Mouse (Mus musculus) heart, embryonic 10.5 days (tissue): ENCODE measurements around the gene Arih2. TPM values are rescaled to one million over a fixed set of nuclear protein-coding genes. Genes with fewer than 3 reads are reported as not detected.

Experiments
- DNase-seq: peaks from one replicate; pipeline ENCODE4 v3.0.0-alpha.2; 2017; ENCODE audit warnings: low spot score
- H3K27ac ChIP-seq: fragments of 300-500 bp; sonication (generic); 2 replicates; pipeline ENCODE4 v1.5.1; 2016; ENCODE audit warnings: mild to moderate bottlenecking
- H3K27me3 ChIP-seq: fragments of 300-500 bp; sonication (generic); 2 replicates; pipeline ENCODE4 v1.6.1; 2016; ENCODE audit warnings: mild to moderate bottlenecking; ENCODE audit not compliant: poor library complexity, insufficient read depth, severe bottlenecking
- H3K36me3 ChIP-seq: fragments of 300-500 bp; sonication (generic); 2 replicates; pipeline ENCODE4 v1.6.1; 2016; ENCODE audit warnings: mild to moderate bottlenecking, moderate library complexity
- H3K4me1 ChIP-seq: fragments of 300-500 bp; sonication (generic); 2 replicates; pipeline ENCODE4 v1.6.1; 2016; ENCODE audit warnings: mild to moderate bottlenecking
- H3K4me3 ChIP-seq: fragments of 300-500 bp; sonication (generic); 2 replicates; pipeline ENCODE4 v1.5.1; 2016; ENCODE audit warnings: mild to moderate bottlenecking, moderate library complexity
- H3K9me3 ChIP-seq: fragments of 300-500 bp; sonication (generic); 2 replicates; pipeline ENCODE4 v1.6.1; 2016; ENCODE audit warnings: mild to moderate bottlenecking, moderate library complexity
- WGBS: fragments of 180-500 bp; shearing (Covaris S2); methylation state at CpG from one replicate; pipeline ENCODE4 v1.1.7; 2016; 5-methylcytosine and 5-hydroxymethylcytosine counted together
- polyA plus RNA-seq: library from polyadenylated mRNA; unstranded; fragments of >200 nt; fragmentation: Nextera tagmentation; extraction: Ambion mirVana; gene quantifications from 2 replicates; pipeline ENCODE4 v1.2.1, GENCODE M21; 2016

Arih2 gene
- 50.3 and 52.0 TPM in 2 replicates for polyA plus RNA-seq

DNA sequence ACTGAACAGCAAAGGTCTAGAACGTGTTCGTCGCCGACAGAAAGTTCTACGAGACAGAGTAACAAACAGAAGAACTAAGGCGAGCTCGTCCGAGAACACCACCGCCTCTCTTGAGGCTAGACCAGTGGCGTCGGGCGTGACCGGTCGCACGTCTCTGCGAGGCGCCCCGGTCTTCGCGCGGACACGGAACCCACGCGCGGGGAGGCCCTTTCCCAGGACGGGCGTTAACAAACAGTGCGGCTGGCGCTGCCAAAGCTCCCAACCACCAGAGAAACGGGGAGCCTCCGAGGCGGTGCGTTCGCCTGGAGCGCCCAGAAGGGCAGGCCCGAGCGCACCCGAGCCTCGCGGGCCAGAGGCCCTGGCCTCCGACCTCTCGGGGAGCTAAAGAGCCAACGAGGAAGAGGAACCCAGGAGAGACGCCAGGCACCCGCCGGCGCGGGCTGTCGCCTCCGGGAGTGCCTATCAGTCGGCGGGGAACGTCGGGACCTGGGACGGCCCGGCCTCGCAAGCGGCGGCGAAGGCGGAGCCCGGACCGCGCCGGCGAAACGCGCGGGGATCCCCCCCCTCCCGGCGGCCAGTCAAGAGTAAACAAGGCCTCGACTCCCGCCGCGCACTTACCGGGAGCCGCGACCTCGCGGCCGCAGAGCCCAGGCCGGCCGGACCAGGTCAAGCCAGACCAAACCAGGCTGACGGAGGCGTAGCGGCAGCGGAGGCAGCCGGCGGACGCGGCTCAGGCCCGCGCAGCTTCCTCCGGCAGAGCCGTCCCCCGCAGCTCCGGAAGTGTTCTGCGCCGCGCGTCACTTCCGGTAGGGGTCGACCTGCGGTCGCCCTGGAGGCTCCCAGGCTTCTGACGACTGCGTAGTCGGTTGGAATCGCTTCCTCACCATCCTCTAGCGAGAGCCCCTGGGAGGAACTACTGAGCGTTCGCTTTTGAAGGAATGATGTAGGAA, at the start of gene Arih2:
Gene Arih2, minus strand, starts transcription at position 776 of the 950 bp plus-strand sequence.
- Histone ChIP-seq H3K4me1 (peaks cover 13% of the 10 kb centered on the region), H3K9me3 (no peaks in the 10 kb centered on the region), H3K36me3 (peaks cover 3% of the 10 kb centered on the region; the same call in 1 of the 2 replicates), H3K27ac (peak within 1 kb of the TSS; percentile 98), H3K4me3 (peak within 1 kb of the TSS; percentile 99), H3K27me3 (no peaks in the 10 kb centered on the region)
- under 1% methylated on average over 111 of the region's 112 CpGs for WGBS
- DNase-seq, result peak; percentile 95

DNA sequence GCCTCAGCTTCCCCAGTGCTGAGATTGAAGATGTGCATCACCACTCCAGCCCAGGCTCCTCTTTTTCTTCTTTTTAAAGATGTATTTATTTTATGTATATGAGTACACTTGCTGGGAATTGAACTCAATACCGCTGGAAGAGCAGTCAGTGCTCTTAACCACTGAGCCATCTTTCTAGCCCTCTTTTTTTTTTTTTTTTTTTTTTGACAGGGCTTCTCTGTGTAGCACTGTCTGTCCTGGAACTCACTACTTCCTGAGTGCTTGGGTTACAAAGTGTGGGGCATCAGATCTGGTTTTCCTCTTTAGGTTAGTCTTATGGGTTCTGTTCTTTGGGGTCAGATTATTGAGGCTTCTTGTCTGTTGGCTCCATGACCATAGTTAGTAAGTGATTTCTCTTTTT, 45.3 kb upstream of the Arih2 start:
- H3K4me3 ChIP-seq, result no peak overlapping the region
- no peak for DNase-seq
- H3K4me1 ChIP-seq, result peaks cover 13% of the 10 kb centered on the region
- H3K36me3 ChIP-seq, result no peaks in the 10 kb centered on the region
- no peak overlapping the region for H3K27ac ChIP-seq
- no peaks in the 10 kb centered on the region for H3K9me3 ChIP-seq
- peaks cover 11% of the 10 kb centered on the region for H3K27me3 ChIP-seq
- WGBS, result 75% methylated on average over 1 of the region's 1 CpGs

- H3K36me3 ChIP-seq, result no peaks in the 10 kb centered on the region
- peaks cover 13% of the 10 kb centered on the region for H3K4me1 ChIP-seq
- DNase-seq, result peak; percentile 69
- H3K27ac ChIP-seq, result no peak overlapping the region
- no peak overlapping the region for H3K4me3 ChIP-seq
- no peaks in the 10 kb centered on the region for H3K9me3 ChIP-seq
- WGBS, result 86% methylated on average over 4 of the region's 4 CpGs
- H3K27me3 ChIP-seq, result peaks cover 11% of the 10 kb centered on the region
Observed at GRCm38 (mm10) chr9:108693946-108694345, 44.8 kb upstream of the Arih2 start.

DNA sequence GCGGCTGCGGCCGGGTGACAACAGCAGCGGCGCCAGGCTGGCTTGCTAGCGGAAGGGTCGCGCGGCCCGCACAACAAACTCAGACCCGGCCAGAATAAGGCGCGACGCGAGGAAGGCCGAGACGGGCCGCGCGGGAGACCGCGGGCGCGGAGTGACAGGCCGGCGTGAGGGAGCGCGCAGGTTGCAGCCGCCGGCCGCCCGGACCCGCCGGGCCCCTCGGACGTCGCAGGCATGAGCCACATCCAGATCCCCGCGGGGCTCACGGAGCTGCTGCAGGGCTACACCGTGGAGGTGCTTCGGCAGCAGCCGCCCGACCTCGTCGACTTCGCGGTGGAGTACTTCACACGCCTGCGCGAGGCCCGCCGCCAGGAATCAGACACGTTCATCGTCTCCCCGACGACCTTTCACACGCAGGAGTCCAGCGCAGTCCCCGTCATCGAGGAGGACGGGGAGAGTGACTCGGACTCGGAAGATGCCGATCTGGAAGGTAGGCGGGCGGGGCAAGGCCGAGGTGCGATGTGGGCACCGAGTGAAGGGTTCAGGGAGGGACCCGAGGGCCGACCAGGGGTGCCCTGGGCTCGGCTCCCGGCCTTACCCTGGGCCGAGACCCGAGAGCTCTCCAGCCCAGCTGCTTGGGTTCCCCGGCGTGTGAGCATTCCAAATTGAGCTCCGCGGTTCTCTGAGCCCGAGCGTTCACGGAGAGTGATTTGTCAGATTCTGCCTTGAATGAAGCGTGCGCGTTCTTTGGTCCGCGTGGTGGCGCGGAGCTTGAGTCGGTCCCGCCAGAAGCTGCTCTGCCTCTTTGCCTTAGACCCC, 43.2 kb upstream of the Arih2 start:
- peaks cover 11% of the 10 kb centered on the region for H3K27me3 ChIP-seq
- H3K36me3 ChIP-seq, result no peaks in the 10 kb centered on the region
- peak overlapping the region; percentile 89 for H3K27ac ChIP-seq
- H3K4me1 ChIP-seq, result peaks cover 13% of the 10 kb centered on the region
- WGBS, result under 1% methylated on average over 88 of the region's 92 CpGs
- no peaks in the 10 kb centered on the region for H3K9me3 ChIP-seq
- peak overlapping the region; percentile 69 for H3K4me3 ChIP-seq
- peak; percentile 81 for DNase-seq

DNA sequence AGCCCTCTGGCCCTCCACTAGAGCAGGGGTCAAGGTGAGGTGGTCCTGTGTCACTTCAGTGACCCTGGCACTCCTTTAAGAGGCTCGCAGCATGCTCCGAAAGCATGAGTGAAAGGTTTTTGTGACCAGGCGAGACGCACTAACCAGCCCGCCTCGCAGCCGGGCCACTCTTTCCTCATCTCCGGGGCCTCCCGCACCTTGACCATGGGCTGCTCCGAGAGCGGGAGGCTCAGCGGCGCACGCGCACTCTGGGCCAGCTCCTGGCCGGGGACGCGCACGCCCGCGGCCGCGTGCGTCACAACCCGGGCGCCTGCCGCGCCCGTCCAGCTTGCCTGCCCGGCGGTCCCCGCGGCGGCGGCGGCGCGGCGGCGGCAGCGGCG, 42.6 kb upstream of the Arih2 start:
- no peaks in the 10 kb centered on the region for H3K36me3 ChIP-seq
- DNase-seq, result peak; percentile 91
- peaks cover 13% of the 10 kb centered on the region for H3K4me1 ChIP-seq
- H3K27me3 ChIP-seq, result peaks cover 11% of the 10 kb centered on the region
- peak overlapping the region; percentile 89 for H3K27ac ChIP-seq
- no peaks in the 10 kb centered on the region for H3K9me3 ChIP-seq
- WGBS, result 4% methylated on average over 42 of the region's 42 CpGs
- H3K4me3 ChIP-seq, result peak overlapping the region; percentile 69

DNA sequence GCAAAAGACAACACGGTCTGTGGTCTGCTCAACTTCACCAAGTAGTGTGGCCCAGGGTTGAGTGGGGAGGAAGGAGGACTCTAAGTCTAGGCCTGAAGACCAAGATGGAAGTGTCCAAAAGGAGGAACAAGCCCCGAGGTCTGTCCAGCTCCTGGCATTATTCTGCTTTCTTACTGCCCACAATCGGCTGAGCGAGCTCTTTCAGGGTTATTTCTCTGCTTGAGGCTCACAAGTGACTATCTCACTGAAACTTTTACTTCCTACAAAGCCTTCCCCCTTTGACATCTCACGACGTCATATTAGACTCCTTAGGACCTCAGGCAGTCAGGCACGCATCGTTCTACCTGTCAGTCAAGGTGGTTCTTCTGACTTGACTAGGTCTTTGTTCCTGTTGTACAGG, 42.2 kb upstream of the Arih2 start:
- Histone ChIP-seq H3K9me3 (no peaks in the 10 kb centered on the region), H3K27me3 (peaks cover 11% of the 10 kb centered on the region), H3K4me1 (peaks cover 18% of the 10 kb centered on the region), H3K36me3 (no peaks in the 10 kb centered on the region), H3K4me3 (peak overlapping the region; percentile 69), H3K27ac (peak overlapping the region; percentile 89)
- peak; percentile 68 for DNase-seq
- 64% methylated on average over 8 of the region's 8 CpGs for WGBS

GRCm38 (mm10) chr9:108690914-108691313, 41.7 kb upstream of the Arih2 start:
- peak; percentile 27 for DNase-seq
- Histone ChIP-seq H3K4me1 (peaks cover 18% of the 10 kb centered on the region), H3K27me3 (peaks cover 11% of the 10 kb centered on the region), H3K36me3 (no peaks in the 10 kb centered on the region), H3K4me3 (no peak overlapping the region), H3K27ac (no peak overlapping the region), H3K9me3 (no peaks in the 10 kb centered on the region)
- WGBS, result 78% methylated on average over 6 of the region's 6 CpGs

DNA sequence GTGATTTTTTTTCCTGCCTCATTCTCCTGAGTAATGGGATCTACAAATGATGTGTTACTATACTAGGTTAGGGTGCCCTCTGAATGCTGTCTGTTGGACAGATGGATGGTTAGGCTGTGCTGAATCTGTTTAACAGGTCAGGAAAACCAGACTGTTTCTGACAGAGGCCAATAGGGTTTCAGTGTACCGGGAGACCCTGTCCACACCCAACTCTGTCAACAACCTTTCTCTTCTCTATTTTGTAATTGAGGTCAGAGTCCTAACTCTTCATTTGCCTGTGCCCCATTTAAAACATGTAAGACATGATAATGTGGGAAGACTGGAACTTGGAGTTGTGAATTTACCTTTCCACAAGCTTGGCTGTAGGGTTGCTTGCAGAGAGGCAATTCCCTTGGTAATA, 40.8 kb upstream of the Arih2 start:
- peaks cover 18% of the 10 kb centered on the region for H3K4me1 ChIP-seq
- no peak overlapping the region for H3K4me3 ChIP-seq
- 89% methylated on average over 1 of the region's 1 CpGs for WGBS
- H3K27ac ChIP-seq, result no peak overlapping the region
- H3K9me3 ChIP-seq, result no peaks in the 10 kb centered on the region
- H3K36me3 ChIP-seq, result 0 out of 2 replicates have a peak, but pooled peaks cover 5% of the 10 kb centered on the region
- no peak for DNase-seq
- H3K27me3 ChIP-seq, result peaks cover 11% of the 10 kb centered on the region

GRCm38 (mm10) chr9:108689106-108689505, 39.9 kb upstream of the Arih2 start, which contains the start of gene Prkar2a:
Gene Prkar2a, plus strand, starts transcription at chr9:108689314.
- Histone ChIP-seq H3K4me3 (no peak within 1 kb of the TSS), H3K4me1 (peaks cover 18% of the 10 kb centered on the region), H3K27me3 (peaks cover 11% of the 10 kb centered on the region), H3K36me3 (0 out of 2 replicates have a peak, but pooled peaks cover 12% of the 10 kb centered on the region), H3K27ac (no peak within 1 kb of the TSS), H3K9me3 (no peaks in the 10 kb centered on the region)
- WGBS, result 80% methylated on average over 1 of the region's 1 CpGs
- DNase-seq, result no peak

DNA sequence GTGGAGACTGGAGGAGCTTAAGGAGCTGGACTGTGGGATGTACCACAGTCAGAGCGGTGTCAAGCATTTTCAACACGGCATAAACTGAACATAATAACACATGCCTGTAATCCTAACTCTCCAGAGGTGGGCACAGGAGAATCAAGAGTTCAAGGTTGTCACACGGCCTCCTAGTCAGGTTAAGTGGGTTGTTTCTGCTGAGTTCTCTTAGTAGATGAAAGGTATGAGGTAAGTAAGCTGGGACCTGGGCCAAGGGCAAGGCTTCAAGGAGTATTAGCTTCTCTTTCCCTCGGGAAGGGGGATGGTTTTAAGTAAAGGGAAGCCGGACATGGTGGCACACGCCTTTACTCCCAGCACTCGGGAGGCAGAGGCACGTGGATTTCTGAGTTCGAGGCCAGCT, 39.3 kb upstream of the Arih2 start:
- Histone ChIP-seq H3K4me3 (no peak overlapping the region), H3K9me3 (no peaks in the 10 kb centered on the region), H3K27me3 (peaks cover 11% of the 10 kb centered on the region), H3K36me3 (peaks cover 18% of the 10 kb centered on the region), H3K27ac (no peak overlapping the region), H3K4me1 (peaks cover 18% of the 10 kb centered on the region)
- DNase-seq, result no peak
- WGBS, result 74% methylated on average over 9 of the region's 9 CpGs

DNA sequence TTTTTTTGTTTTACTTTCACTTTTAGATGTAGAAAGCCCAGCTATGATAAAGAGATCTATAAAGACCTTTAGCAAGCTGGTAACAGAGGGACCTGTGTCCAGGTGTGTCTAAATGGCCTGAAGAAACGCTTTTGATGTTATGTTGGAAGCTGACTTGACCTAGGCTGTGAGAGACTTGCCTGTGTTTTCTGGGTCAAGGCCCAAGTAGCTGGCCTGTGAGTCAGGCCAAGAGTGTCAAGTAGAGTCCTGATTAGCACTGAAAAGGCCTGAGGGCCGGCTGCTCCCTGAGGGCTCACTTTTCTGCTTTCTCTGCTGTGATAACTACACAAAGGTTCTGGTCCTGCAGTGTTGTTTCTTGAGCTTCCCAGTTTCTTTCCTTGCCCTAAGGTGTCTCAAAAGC, 38.5 kb upstream of the Arih2 start:
- 51% methylated on average over 2 of the region's 2 CpGs for WGBS

DNA sequence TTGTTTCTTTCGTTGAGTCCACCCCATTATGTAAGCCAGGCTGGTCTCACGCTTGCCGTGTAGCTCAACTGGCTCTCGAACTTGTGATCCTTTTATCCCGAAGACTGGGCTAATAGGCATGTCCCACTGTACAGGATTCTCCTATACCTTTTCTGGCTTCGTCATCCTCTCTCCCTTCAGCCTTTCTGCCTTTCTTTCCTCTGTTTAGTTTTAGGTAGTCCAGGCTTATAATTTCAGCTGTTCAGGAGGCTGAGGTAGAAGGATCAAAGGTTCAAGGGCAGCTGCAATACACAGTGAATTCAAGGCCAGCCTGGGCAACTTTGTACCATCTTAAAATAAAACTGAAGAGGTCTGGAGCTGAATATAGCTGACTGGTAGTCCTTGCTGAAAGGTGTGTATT, 38.0 kb upstream of the Arih2 start:
- WGBS, result 84% methylated on average over 6 of the region's 6 CpGs
- no peak overlapping the region for H3K4me3 ChIP-seq
- peaks cover 11% of the 10 kb centered on the region for H3K4me1 ChIP-seq
- H3K27ac ChIP-seq, result no peak overlapping the region
- peaks cover 11% of the 10 kb centered on the region for H3K27me3 ChIP-seq
- H3K9me3 ChIP-seq, result no peaks in the 10 kb centered on the region
- no peak for DNase-seq
- H3K36me3 ChIP-seq, result peaks cover 31% of the 10 kb centered on the region

More for the DNA sequence above, 38.5 kb upstream of the Arih2 start:
- H3K36me3 ChIP-seq, result peaks cover 26% of the 10 kb centered on the region
- H3K4me3 ChIP-seq, result no peak overlapping the region
- peaks cover 12% of the 10 kb centered on the region for H3K4me1 ChIP-seq
- H3K27me3 ChIP-seq, result peaks cover 11% of the 10 kb centered on the region
- no peaks in the 10 kb centered on the region for H3K9me3 ChIP-seq
- no peak overlapping the region for H3K27ac ChIP-seq
- no peak for DNase-seq
